Mouse (Mus musculus): ENCODE measurements around the gene Kap. TPM values are rescaled to one million over a fixed set of nuclear protein-coding genes. Genes with fewer than 3 reads are reported as not detected.

Kap gene
- total and polyA plus RNA-seq, 2 experiments from 2014 or later, result not detected

DNA sequence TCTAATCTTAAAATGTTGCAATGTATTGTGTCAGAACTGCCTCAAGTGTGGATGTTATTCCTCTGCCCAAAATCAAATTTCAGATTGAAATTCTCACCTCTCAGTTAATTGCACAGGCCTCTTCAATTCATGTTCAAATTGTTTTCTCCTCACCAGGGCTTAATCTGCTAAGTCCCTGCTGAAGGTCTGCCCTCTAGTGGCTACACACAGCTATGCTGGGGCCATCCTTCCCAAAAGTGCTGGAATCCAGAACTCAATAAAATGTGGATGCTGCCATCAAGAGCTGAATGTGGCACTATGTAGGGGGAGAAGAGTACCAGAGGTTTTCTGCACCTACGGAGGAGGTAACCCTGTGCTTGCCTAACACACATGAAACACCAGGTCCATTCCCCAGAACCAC lies 41.2 kb downstream of the Kap start:
- Histone ChIP-seq H3K4me3 (ENCODE audit: low read depth, low read length) (no peak overlapping the region), H3K36me3 (replicated peaks; ENCODE audit: control insufficient read depth, insufficient read depth, low read length) (no peaks in the 10 kb centered on the region), H3K27me3 (ENCODE audit: control insufficient read depth, insufficient read depth, low read length) (no peaks in the 10 kb centered on the region), H3K4me1 (ENCODE audit: control insufficient read depth, insufficient read depth) (no peaks in the 10 kb centered on the region), H3K27ac (ENCODE audit: low read depth) (no peak overlapping the region), H3K9ac (replicated peaks; ENCODE audit: low read depth, low read length) (no peak overlapping the region), H3K9me3 (replicated peaks; ENCODE audit: control insufficient read depth, low read length) (no peaks in the 10 kb centered on the region), H3K4me2 (ENCODE audit: low read depth, low read length) (no peak overlapping the region)
- WGBS, result 24% methylated on average over 1 of the region's 1 CpGs
- peak; percentile 7 for DNase-seq (ENCODE audit: low spot score)
- TF ChIP-seq CTCF (IDR thresholded peaks at IDR 0.05; ENCODE audit: low read depth) (peak; percentile 48), EP300 (IDR thresholded peaks at IDR 0.05; ENCODE audit: low read depth) (no peak)
- ATAC-seq (ENCODE audit: insufficient read depth, low read depth), result no peak

Other genes starting within 250 kb of the Kap start
- 12.4 and 30.3 TPM in 2 replicates for gene Etv6, start 181.9 kb upstream of the Kap start, total RNA-seq (2014; rRNA removed; ENCODE audit: low replicate concordance)
- gene Etv6, start 181.9 kb upstream of the Kap start, polyA plus RNA-seq (2015; fragmentation: Nextera tagmentation; extraction: Ambion mirVana), result 5.5 and 6.1 TPM in 2 replicates